Mouse (Mus musculus) intestine, embryonic 14.5 days (tissue): Measurements from ENCODE around the gene Klf11. TPM values are rescaled to one million over a fixed set of nuclear protein-coding genes. Genes with fewer than 3 reads are reported as not detected.
A peak's percentile ranks its signal among the peaks of the same experiment; 100 is the strongest.

Experiments used
- ATAC-seq: fragments of 200-750 bp; cut with Nextera tagmentation; replicated peaks from 2 replicates; pipeline ENCODE4 v1.8.0; 2017; ENCODE audit warnings: low read depth, moderate number of reproducible peaks, moderate TSS enrichment, moderate library complexity; ENCODE audit not compliant: low FRiP score, low TSS enrichment
- DNase-seq: peaks from one replicate; pipeline ENCODE4 v3.0.0-alpha.2; 2018; ENCODE audit warnings: low spot score
- H3K27ac ChIP-seq: fragments of 300-500 bp; sonication (generic); 2 replicates; pipeline ENCODE4 v1.5.1; 2014; ENCODE audit warnings: low read depth, mild to moderate bottlenecking, control low read depth
- H3K27me3 ChIP-seq: fragments of 300-500 bp; sonication (generic); replicated peaks from 2 replicates; pipeline ENCODE4 v1.6.1; 2014; ENCODE audit warnings: low read length, control low read depth; ENCODE audit not compliant: control insufficient read depth, insufficient read depth
- H3K36me3 ChIP-seq: fragments of 300-500 bp; sonication (generic); 2 replicates; pipeline ENCODE4 v1.6.1; 2014; ENCODE audit warnings: low read length, control low read depth; ENCODE audit not compliant: control insufficient read depth, insufficient read depth
- H3K4me1 ChIP-seq: fragments of 300-500 bp; sonication (generic); replicated peaks from 2 replicates; pipeline ENCODE4 v1.6.1; 2014; ENCODE audit warnings: low read length, control low read depth, mixed read lengths; ENCODE audit not compliant: control insufficient read depth, insufficient read depth
- H3K4me2 ChIP-seq: fragments of 300-500 bp; sonication (generic); 2 replicates; pipeline ENCODE4 v1.6.1; 2014; ENCODE audit warnings: low read length
- H3K4me3 ChIP-seq: fragments of 300-500 bp; sonication (generic); 2 replicates; pipeline ENCODE4 v1.5.1; 2014; ENCODE audit warnings: low read depth, low read length, control low read depth, mixed read lengths
- H3K9ac ChIP-seq: fragments of 300-500 bp; sonication (generic); 2 replicates; pipeline ENCODE4 v1.6.1; 2014; ENCODE audit warnings: mild to moderate bottlenecking, low read length
- H3K9me3 ChIP-seq: fragments of 300-500 bp; sonication (generic); 2 replicates; pipeline ENCODE4 v1.6.1; 2016; ENCODE audit warnings: low read length, control low read depth; ENCODE audit not compliant: control insufficient read depth
- WGBS: fragments of 180-500 bp; shearing (Covaris S2); extraction: QIAGEN DNeasy Blood & Tissue Kit; methylation state at CpG from one replicate; pipeline ENCODE4 v1.1.7; 2014; 5-methylcytosine and 5-hydroxymethylcytosine counted together
- polyA plus RNA-seq: library from polyadenylated mRNA; unstranded; fragments of >200 nt; fragmentation: Nextera tagmentation; extraction: Ambion mirVana; gene quantifications from 2 replicates; pipeline ENCODE4 v1.2.1, GENCODE M21; 2014

Klf11 gene
- polyA plus RNA-seq, 1 experiment from 2014 or later: 12.5 TPM

GRCm38 (mm10) chr12:24659923-24660322 is 8.8 kb downstream of the Klf11 start:
- DNase-seq (no peak), ATAC-seq (no peak)
- no peaks in the 10 kb centered on the region for H3K9me3 ChIP-seq
- peaks cover 5% of the 10 kb centered on the region; the same call in 1 of the 2 replicates for H3K4me1 ChIP-seq
- no peak overlapping the region for H3K9ac ChIP-seq
- H3K36me3 ChIP-seq: peaks cover 68% of the 10 kb centered on the region
- no peaks in the 10 kb centered on the region for H3K27me3 ChIP-seq
- no peak overlapping the region for H3K27ac ChIP-seq
- WGBS: 90% methylated on average over 9 of the region's 9 CpGs
- H3K4me2 ChIP-seq: no peak overlapping the region
- no peak overlapping the region for H3K4me3 ChIP-seq

GRCm38 (mm10) chr12:24661100-24661499 is 10.0 kb downstream of the Klf11 start:
- 82% methylated on average over 4 of the region's 4 CpGs for WGBS
- peaks cover 57% of the 10 kb centered on the region for H3K36me3 ChIP-seq
- H3K27me3 ChIP-seq: no peaks in the 10 kb centered on the region
- H3K4me1 ChIP-seq: peaks cover 4% of the 10 kb centered on the region; the same call in 1 of the 2 replicates
- H3K9me3 ChIP-seq: no peaks in the 10 kb centered on the region
- H3K4me2 ChIP-seq: no peak overlapping the region
- H3K9ac ChIP-seq: no peak overlapping the region
- no peak for DNase-seq
- no peak overlapping the region for H3K4me3 ChIP-seq
- no peak for ATAC-seq
- no peak overlapping the region for H3K27ac ChIP-seq

- H3K4me2 ChIP-seq: no peak overlapping the region
- H3K9ac ChIP-seq: no peak overlapping the region
- H3K9me3 ChIP-seq: no peaks in the 10 kb centered on the region
- H3K36me3 ChIP-seq: peaks cover 48% of the 10 kb centered on the region
- ATAC-seq: no peak
- no peaks in the 10 kb centered on the region for H3K4me1 ChIP-seq
- no peak overlapping the region for H3K4me3 ChIP-seq
- H3K27me3 ChIP-seq: no peaks in the 10 kb centered on the region
- WGBS: 75% methylated on average over 5 of the region's 5 CpGs
- DNase-seq: no peak
- H3K27ac ChIP-seq: no peak overlapping the region
Observed at GRCm38 (mm10) chr12:24662131-24662530, 11.1 kb downstream of the Klf11 start.

GRCm38 (mm10) chr12:24680096-24680491 is 29.0 kb downstream of the Klf11 start:
- H3K4me2 ChIP-seq: peak overlapping the region; percentile 87
- H3K36me3 ChIP-seq: no peaks in the 10 kb centered on the region
- H3K9ac ChIP-seq: peak overlapping the region; percentile 69; the same call in 1 of the 2 replicates
- no peak overlapping the region for H3K27ac ChIP-seq
- DNase-seq (no peak), ATAC-seq (no peak)
- peaks cover 13% of the 10 kb centered on the region for H3K27me3 ChIP-seq
- H3K9me3 ChIP-seq: no peaks in the 10 kb centered on the region
- H3K4me1 ChIP-seq: peaks cover 5% of the 10 kb centered on the region
- WGBS: 25% methylated on average over 9 of the region's 9 CpGs
- peak overlapping the region; percentile 52 for H3K4me3 ChIP-seq

GRCm38 (mm10) chr12:24680492-24681285 is 29.6 kb downstream of the Klf11 start:
- Histone ChIP-seq H3K4me3 (peak overlapping the region; percentile 52), H3K36me3 (no peaks in the 10 kb centered on the region), H3K9me3 (no peaks in the 10 kb centered on the region), H3K9ac (peak overlapping the region; percentile 69), H3K27me3 (peaks cover 13% of the 10 kb centered on the region), H3K27ac (no peak overlapping the region), H3K4me2 (peak overlapping the region; percentile 87), H3K4me1 (peaks cover 5% of the 10 kb centered on the region)
- peak; percentile 51 for ATAC-seq
- DNase-seq: peak; percentile 68
- WGBS: 3% methylated on average over 52 of the region's 61 CpGs

GRCm38 (mm10) chr12:24681286-24682023 is 30.4 kb downstream of the Klf11 start, which contains the start of gene Cys1:
Gene Cys1 (minus strand): TSS chr12:24681813.
- no peaks in the 10 kb centered on the region for H3K9me3 ChIP-seq
- H3K36me3 ChIP-seq: no peaks in the 10 kb centered on the region
- H3K4me3 ChIP-seq: peak within 1 kb of the TSS; percentile 52
- no peak within 1 kb of the TSS for H3K27ac ChIP-seq
- ATAC-seq (0 out of 2 replicates have a peak, but pooled peaks have one; percentile 42), DNase-seq (peak; percentile 66)
- H3K27me3 ChIP-seq: peaks cover 13% of the 10 kb centered on the region
- H3K9ac ChIP-seq: peak within 1 kb of the TSS; percentile 69
- 6% methylated on average over 20 of the region's 20 CpGs for whole genome bisulfite sequencing
- H3K4me2 ChIP-seq: peak within 1 kb of the TSS; percentile 87
- H3K4me1 ChIP-seq: peaks cover 5% of the 10 kb centered on the region

- Histone ChIP-seq H3K4me3 (no peak overlapping the region), H3K4me2 (peak overlapping the region; percentile 87; the same call in 1 of the 2 replicates), H3K4me1 (peaks cover 5% of the 10 kb centered on the region), H3K27ac (peak overlapping the region; percentile 39; the same call in 1 of the 2 replicates), H3K27me3 (peaks cover 13% of the 10 kb centered on the region), H3K36me3 (no peaks in the 10 kb centered on the region), H3K9me3 (no peaks in the 10 kb centered on the region), H3K9ac (no peak overlapping the region)
- WGBS: 40% methylated on average over 8 of the region's 8 CpGs
- DNase-seq (peak; percentile 61), ATAC-seq (no peak)
Observed at GRCm38 (mm10) chr12:24682563-24682962, 31.5 kb downstream of the Klf11 start.

GRCm38 (mm10) chr12:24683461-24683860 is 32.4 kb downstream of the Klf11 start:
- Histone ChIP-seq H3K9me3 (no peaks in the 10 kb centered on the region), H3K9ac (no peak overlapping the region), H3K27me3 (peaks cover 13% of the 10 kb centered on the region), H3K27ac (no peak overlapping the region), H3K4me1 (peaks cover 5% of the 10 kb centered on the region), H3K4me2 (no peak overlapping the region), H3K4me3 (no peak overlapping the region), H3K36me3 (no peaks in the 10 kb centered on the region)
- DNase-seq: no peak
- no peak for ATAC-seq
- WGBS: 80% methylated on average over 7 of the region's 7 CpGs
